In the genomic region with DNA sequence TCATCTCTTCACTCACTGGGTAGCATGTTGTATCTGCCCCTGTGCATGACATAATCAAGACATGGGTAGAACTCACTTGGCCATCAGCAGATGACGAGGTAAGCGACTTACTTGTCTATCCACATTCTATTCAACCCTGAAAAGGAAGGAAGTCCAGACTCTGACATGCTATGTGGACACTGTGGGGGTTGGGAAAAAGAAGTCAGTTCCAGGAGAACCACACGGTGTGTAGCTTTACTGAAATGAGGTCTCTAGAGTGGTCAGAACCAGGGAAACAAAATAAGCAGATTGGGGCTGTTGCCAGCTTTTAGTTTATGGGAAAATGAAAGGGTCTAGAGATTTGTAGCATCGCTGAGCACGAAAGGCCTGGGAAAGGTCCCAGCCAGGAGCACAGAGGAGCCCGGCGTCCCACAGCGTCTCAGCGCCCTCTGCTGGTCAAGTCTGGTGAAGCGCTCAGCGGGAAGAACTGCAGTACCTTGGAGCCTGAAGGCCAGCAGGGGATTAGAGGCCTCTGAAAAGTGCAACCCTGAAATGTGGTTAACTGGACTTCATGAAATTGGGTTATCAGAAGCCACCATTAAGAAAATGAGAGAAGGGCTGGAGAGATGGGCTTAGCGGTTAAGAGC, we compare ENCODE assay signal across 8 mouse cellular contexts. TPM values are rescaled to one million over a fixed set of nuclear protein-coding genes. Genes with fewer than 3 reads are reported as not detected.
DNase-seq lines count a peak whose midpoint lies in the region; ATAC-seq lines count a peak whose summit lies in the region.

No protein-coding gene starts in this region.

- peak; percentile 68 for ATAC-seq in hindbrain, embryonic 16.5 days

- H3K27ac ChIP-seq in hindbrain, embryonic 16.5 days (ENCODE audit: low read depth, low read length) = no peak overlapping the region; the same call in 1 of the 2 replicates

- no peaks in the 10 kb centered on the region for H3K27me3 ChIP-seq in hindbrain, embryonic 16.5 days (replicated peaks; ENCODE audit: control insufficient read depth, insufficient read depth, low read length)

- no peaks in the 10 kb centered on the region for H3K36me3 ChIP-seq in hindbrain, embryonic 16.5 days (ENCODE audit: control insufficient read depth, insufficient read depth, low read length)

- WGBS in hindbrain, embryonic 16.5 days = 6% methylated on average over 12 of the region's 12 CpGs

- DNase-seq in WW6 (ENCODE audit: low read depth, low spot score) = peak; percentile 64
- DNase-seq in cerebellum, postnatal 36 days = peak; percentile 93 to 97
- DNase-seq in gastrocnemius, adult 18-20 months (ENCODE audit: low spot score) = peak; percentile 92
- DNase-seq in left cerebral cortex, adult 18-20 months (ENCODE audit: low spot score in 2 of 2) = peak; percentile 90 to 97
- DNase-seq in lung, postnatal 4 days = peak; percentile 84 to 93
- DNase-seq in retina, postnatal 7 days (ENCODE audit: low read depth, low spot score) = peak; percentile 82
- peak; percentile 85 to 91 for DNase-seq in urinary bladder, adult 18-20 months (ENCODE audit: low spot score in 2 of 2)

- no peak overlapping the region for H3K9ac ChIP-seq in hindbrain, embryonic 16.5 days (ENCODE audit: low read depth, low read length)

- H3K9me3 ChIP-seq in hindbrain, embryonic 16.5 days (ENCODE audit: control insufficient read depth, low read length) = no peaks in the 10 kb centered on the region

- H3K4me3 ChIP-seq in hindbrain, embryonic 16.5 days (ENCODE audit: low read length) = no peak overlapping the region

- H3K4me1 ChIP-seq in hindbrain, embryonic 16.5 days (ENCODE audit: control insufficient read depth, insufficient read depth, low read depth, low read length) = peaks cover 5% of the 10 kb centered on the region

- no peak overlapping the region for H3K4me2 ChIP-seq in hindbrain, embryonic 16.5 days (ENCODE audit: low read length)

RNA-seq across cellular contexts. Expression of a gene that starts 14.2 kb away (rescaled TPM):
- 10 to 100 TPM; 17.3 to 23.8 TPM for total RNA-seq in gastrocnemius, adult 18-20 months (2021)
- 35.5 and 40.2 TPM in 2 replicates for polyA plus RNA-seq in hindbrain, embryonic 16.5 days (2015; fragmentation: Nextera tagmentation; extraction: Ambion mirVana)
- total RNA-seq in left cerebral cortex, adult 18-20 months (2021) = 10 to 100 TPM; 19.1 to 20.7 TPM

RNA-seq across cellular contexts. Expression of a gene that starts 25.3 kb away (rescaled TPM):
- total RNA-seq in gastrocnemius, adult 18-20 months (2021) = 10 to 100 TPM; 63.4 to 85.0 TPM
- 15.6 and 17.9 TPM in 2 replicates for polyA plus RNA-seq in hindbrain, embryonic 16.5 days (2015; fragmentation: Nextera tagmentation; extraction: Ambion mirVana)
- total RNA-seq in left cerebral cortex, adult 18-20 months (2021) = 100 to 1,000 TPM; 117 to 130 TPM

RNA-seq across cellular contexts. Expression of a gene that starts 42.8 kb away (rescaled TPM):
- total RNA-seq in gastrocnemius, adult 18-20 months (2021) = 100 to 1,000 TPM; 124 to 139 TPM
- 37.7 and 38.8 TPM in 2 replicates for polyA plus RNA-seq in hindbrain, embryonic 16.5 days (2015; fragmentation: Nextera tagmentation; extraction: Ambion mirVana)
- 1 to 10 TPM; 8.0 to 8.8 TPM for total RNA-seq in left cerebral cortex, adult 18-20 months (2021)

Comparison
In these comparisons a context has a peak if more than half of its experiments do, and no peak if none do; other contexts are left out.
1. RNA of a gene that starts 42.8 kb away (total RNA-seq): 124 to 139 TPM in gastrocnemius, adult 18-20 months; 8.0 to 8.8 TPM in left cerebral cortex, adult 18-20 months; every median in the first group is over 10 times any median in the second.
2. Peak in every context shown above with its lines, with median percentiles within 50 percentile points of each other: DNase-seq.